28 mouse cellular contexts compared by ENCODE assay signal in genomic region chr13:44360725-44361290, GRCm38 (mm10).
A peak's percentile ranks its signal among the peaks of the same experiment; 100 is the strongest.
DNase-seq lines count a peak whose midpoint lies in the region; ATAC-seq and TF ChIP-seq lines count a peak whose summit lies in the region.
"Had no signal": no experiment of that assay in that cellular context is flagged by ENCODE, and none has a peak within 500 bp of the region (broad histone marks: within the 10 kb centered on the region; RNA-seq: fewer than 3 reads in every experiment).

No protein-coding gene starts in this region.

- no peak for TF ChIP-seq CTCF in gastrocnemius, adult 2 months (IDR thresholded peaks at IDR 0.05)
- TF ChIP-seq CTCF in brain, embryonic 14.5 days (IDR thresholded peaks at IDR 0.05; ENCODE audit: borderline replicate concordance, extremely low read depth, insufficient read depth, insufficient read length) = no peak

- DNase-seq in gastrocnemius, adult 2 months = no peak
- no peak for DNase-seq in gastrocnemius, postnatal 25 days
- DNase-seq in brain, embryonic 14.5 days (ENCODE audit: low read depth) = peak; percentile 57
- DNase-seq in thymus, postnatal 25 days = no peak
- no peak for DNase-seq in adrenal gland, adult (ENCODE audit: inconsistent age in 2 of 2, low spot score in 1 of 2)
- DNase-seq: adrenal gland, postnatal 36 days; cerebellum, adult 18-20 months; gastrocnemius, postnatal 10 days; heart, adult 18-20 months; heart, postnatal 14 days; kidney, postnatal 36 days; layer of hippocampus, postnatal 36 days; lung, adult 18-20 months; lung, postnatal 10 days; thymus, adult 18-20 months had no signal

- no peak overlapping the region for H3K9ac ChIP-seq in midbrain, embryonic 16.5 days (ENCODE audit: low read depth, low read length)
- no peak overlapping the region for H3K9ac ChIP-seq in midbrain, embryonic 15.5 days
- H3K9ac ChIP-seq: embryonic facial prominence, embryonic 12.5 days; forebrain, embryonic 12.5 days; heart, embryonic 12.5 days; hindbrain, embryonic 15.5 days; kidney, embryonic 15.5 days; limb, embryonic 12.5 days; neural tube, embryonic 13.5 days had no signal

- 0 out of 2 replicates have a peak, but pooled peaks cover 2% of the 10 kb centered on the region for H3K27me3 ChIP-seq in midbrain, embryonic 16.5 days (ENCODE audit: control insufficient read depth, insufficient read depth, low read depth, low read length)
- H3K27me3 ChIP-seq in midbrain, embryonic 15.5 days (replicated peaks) = no peaks in the 10 kb centered on the region
- H3K27me3 ChIP-seq: embryonic facial prominence, embryonic 12.5 days; heart, embryonic 12.5 days; hindbrain, embryonic 15.5 days; kidney, embryonic 15.5 days; limb, embryonic 12.5 days; neural tube, embryonic 13.5 days had no signal

- no peak for ATAC-seq in midbrain, embryonic 16.5 days
- ATAC-seq in midbrain, embryonic 15.5 days (replicated peaks) = no peak
- ATAC-seq: intestine, postnatal 0 days had no signal

- H3K4me3 ChIP-seq in gastrocnemius, adult 2 months = peak overlapping the region; percentile 42
- no peak overlapping the region for H3K4me3 ChIP-seq in midbrain, embryonic 16.5 days (ENCODE audit: low read depth, low read length)
- H3K4me3 ChIP-seq in midbrain, embryonic 15.5 days = no peak overlapping the region
- H3K4me3 ChIP-seq: embryonic facial prominence, embryonic 12.5 days; forebrain, embryonic 12.5 days; heart, embryonic 12.5 days; hindbrain, embryonic 15.5 days; kidney, embryonic 15.5 days; limb, embryonic 12.5 days; myocyte; neural tube, embryonic 13.5 days had no signal

- WGBS in midbrain, embryonic 16.5 days = 25% methylated on average over 15 of the region's 15 CpGs
- 26% methylated on average over 15 of the region's 15 CpGs for WGBS in midbrain, embryonic 15.5 days

- peak overlapping the region; percentile 50 for H3K27ac ChIP-seq in gastrocnemius, adult 2 months
- H3K27ac ChIP-seq in midbrain, embryonic 16.5 days (ENCODE audit: low read length) = no peak overlapping the region
- no peak overlapping the region for H3K27ac ChIP-seq in midbrain, embryonic 15.5 days
- H3K27ac ChIP-seq: embryonic facial prominence, embryonic 12.5 days; forebrain, embryonic 12.5 days; hindbrain, embryonic 15.5 days; kidney, embryonic 15.5 days; limb, embryonic 12.5 days; neural tube, embryonic 13.5 days had no signal

- peak overlapping the region; percentile 19; the same call in 1 of the 2 replicates for H3K4me2 ChIP-seq in midbrain, embryonic 16.5 days (ENCODE audit: low read length)
- H3K4me2 ChIP-seq in midbrain, embryonic 15.5 days = no peak overlapping the region
- H3K4me2 ChIP-seq: embryonic facial prominence, embryonic 12.5 days; forebrain, embryonic 12.5 days; heart, embryonic 12.5 days; hindbrain, embryonic 15.5 days; kidney, embryonic 15.5 days; limb, embryonic 12.5 days; liver, embryonic 11.5 days; midbrain, embryonic 11.5 days; neural tube, embryonic 13.5 days had no signal

- TF ChIP-seq POLR2A in brain, embryonic 14.5 days (IDR thresholded peaks at IDR 0.05; ENCODE audit: borderline replicate concordance, extremely low read depth, insufficient read depth, insufficient read length, poor library complexity, severe bottlenecking) = no peak

- H3K9me3 ChIP-seq in midbrain, embryonic 16.5 days (replicated peaks; ENCODE audit: control insufficient read depth, low read length, poor library complexity, severe bottlenecking) = no peaks in the 10 kb centered on the region
- H3K9me3 ChIP-seq in midbrain, embryonic 15.5 days = no peaks in the 10 kb centered on the region
- H3K9me3 ChIP-seq: embryonic facial prominence, embryonic 12.5 days; forebrain, embryonic 12.5 days; heart, embryonic 12.5 days; hindbrain, embryonic 15.5 days; kidney, embryonic 15.5 days; limb, embryonic 12.5 days; neural tube, embryonic 13.5 days had no signal

- peaks cover 3% of the 10 kb centered on the region for H3K4me1 ChIP-seq in midbrain, embryonic 16.5 days (ENCODE audit: control insufficient read depth, insufficient read depth, low read length)
- H3K4me1 ChIP-seq in midbrain, embryonic 15.5 days = peaks cover 16% of the 10 kb centered on the region

- intact Hi-C loops in gastrocnemius, adult 2 months (cut with DNase I) = no loop called here

- no peaks in the 10 kb centered on the region for H3K36me3 ChIP-seq in midbrain, embryonic 16.5 days (ENCODE audit: control insufficient read depth, insufficient read depth, low read length)
- no peaks in the 10 kb centered on the region for H3K36me3 ChIP-seq in midbrain, embryonic 15.5 days (replicated peaks)
- H3K36me3 ChIP-seq: embryonic facial prominence, embryonic 12.5 days; forebrain, embryonic 12.5 days; heart, embryonic 12.5 days; hindbrain, embryonic 15.5 days; kidney, embryonic 15.5 days; limb, embryonic 12.5 days; neural tube, embryonic 13.5 days had no signal
